Mouse (Mus musculus) cerebellum, adult 2 months (tissue): ENCODE measurements around the gene Gm48552.

Experiments used
- CTCF ChIP-seq: fragments of 200-500 bp; IDR thresholded peaks from 2 replicates; pipeline ENCODE4 v1.5.1; 2011; ENCODE audit warnings: low read depth, mild to moderate bottlenecking, control low read depth, low read length, moderate library complexity, borderline replicate concordance; ENCODE audit not compliant: insufficient read depth
- POLR2A ChIP-seq: fragments of 200-500 bp; IDR thresholded peaks from 2 replicates; pipeline ENCODE4 v1.6.1; 2011; ENCODE audit warnings: low read length, control low read depth, borderline replicate concordance; ENCODE audit not compliant: insufficient read depth

- TF ChIP-seq CTCF, result no peak
- no peak for TF ChIP-seq POLR2A
These were observed 13.5 kb upstream of the Gm48552 start for GRCm38 (mm10) chr10:81375322-81375721.
